Mouse (Mus musculus) liver, adult (tissue): ENCODE results near the gene Vps52.

Experiments
- GATA4 ChIP-seq: IDR thresholded peaks from 2 replicates; pipeline ENCODE4 v1.6.1; 2014; ENCODE audit warnings: mild to moderate bottlenecking, low read length; ENCODE audit not compliant: insufficient replicate concordance

Vps52 gene

DNA sequence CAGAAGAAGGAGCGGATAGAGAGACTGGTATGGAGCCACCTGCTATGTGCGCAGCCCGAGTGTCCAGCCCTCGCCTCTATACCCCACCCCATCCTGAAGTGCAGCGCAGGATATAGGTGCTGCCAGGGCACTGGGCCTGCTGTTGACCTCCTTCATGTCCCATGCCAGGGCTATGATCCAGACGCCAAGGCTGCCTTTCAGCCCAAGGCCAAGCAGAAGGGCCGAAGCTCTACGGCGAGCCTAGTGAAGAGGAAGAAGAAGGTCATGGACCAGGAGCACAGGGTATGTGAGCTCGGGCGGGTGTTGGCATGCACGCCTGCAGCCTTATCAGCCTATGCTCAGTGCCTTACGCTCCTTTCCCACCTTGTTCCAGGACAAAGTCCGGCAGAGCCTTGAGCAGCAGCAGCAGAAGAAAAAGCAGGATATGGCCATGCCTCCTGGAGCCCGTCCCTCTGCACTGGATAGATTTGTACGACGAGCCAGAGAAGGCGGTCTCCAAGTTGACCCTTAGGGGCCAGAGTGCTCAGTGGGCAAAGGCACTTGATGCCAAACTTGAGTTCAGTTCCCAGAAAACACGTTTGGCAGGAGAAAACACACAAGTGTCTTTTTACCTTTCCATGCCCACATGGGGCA, 6.6 kb upstream of the Vps52 start:
- TF ChIP-seq GATA4, result no peak

DNA sequence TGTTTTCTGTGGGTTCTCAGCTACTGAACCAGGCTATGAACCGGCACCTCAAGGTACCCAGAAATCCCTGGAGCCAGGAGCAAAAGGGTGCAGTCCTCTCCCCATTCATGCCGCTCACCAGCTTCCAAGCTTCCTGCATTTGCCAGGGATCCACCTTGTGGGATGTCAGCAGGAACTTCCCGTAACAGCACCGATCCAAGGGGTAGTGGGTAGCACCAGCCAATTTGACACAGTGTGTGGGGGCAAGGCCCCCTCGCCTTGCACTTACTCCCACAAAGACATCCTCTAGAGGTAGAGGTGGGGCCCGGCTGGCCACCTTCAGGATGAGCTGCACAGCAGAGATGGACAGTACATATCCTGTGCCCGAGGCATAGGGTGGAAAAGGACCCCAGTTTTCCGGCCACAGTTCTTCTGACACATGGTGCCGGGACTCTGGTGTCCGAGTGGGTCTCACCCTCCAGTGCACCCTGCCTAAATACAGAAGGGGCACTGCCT, 5.4 kb upstream of the Vps52 start:
- TF ChIP-seq GATA4, result no peak

DNA sequence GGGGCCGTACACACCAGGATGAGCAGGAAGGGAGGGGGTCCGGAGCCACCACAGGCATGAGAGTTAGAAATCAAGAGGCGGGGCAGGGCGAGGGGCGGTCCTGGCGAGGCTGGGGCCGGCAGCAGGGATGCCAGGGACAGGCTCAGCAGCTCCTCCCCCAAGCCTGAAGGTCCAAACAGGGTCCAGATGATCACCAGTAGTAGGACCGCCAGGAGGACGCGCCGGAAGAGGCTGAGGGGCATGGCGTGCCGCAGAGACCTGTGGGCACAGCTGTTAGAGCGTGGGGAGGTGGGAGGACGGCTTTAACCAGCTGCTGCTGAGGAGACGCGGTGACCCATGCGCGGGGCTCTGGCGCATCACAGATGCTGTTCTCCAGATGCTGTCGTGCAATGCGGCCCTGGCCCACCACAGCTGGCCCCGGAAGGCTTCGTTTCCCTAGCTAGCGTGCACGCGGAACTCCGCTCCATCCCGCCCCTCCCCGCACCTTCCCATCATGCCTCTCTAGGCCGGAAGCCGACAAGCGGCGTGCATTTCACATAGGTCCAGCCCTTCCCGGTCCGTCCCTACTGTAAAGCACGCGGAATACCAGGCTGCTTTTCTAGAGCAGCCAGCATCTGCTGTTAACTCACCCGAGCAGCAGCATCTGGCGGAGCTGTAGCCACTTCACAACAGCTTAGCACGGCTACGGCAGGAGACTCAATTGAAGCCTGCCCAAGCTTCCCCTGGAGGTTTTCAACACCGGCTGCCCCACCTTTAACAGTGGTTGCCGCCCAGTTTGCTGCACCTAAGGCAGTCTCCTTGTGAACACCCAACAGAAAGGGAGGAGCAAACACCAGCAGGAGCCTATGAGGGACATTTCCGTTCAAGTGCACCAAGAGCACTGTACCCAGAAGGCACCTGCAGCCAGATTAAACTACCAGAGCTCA, 4.3 kb upstream of the Vps52 start, which contains the start of gene B3galt4:
TSS of gene B3galt4 (minus strand) at position 468 of the 926 bp plus-strand sequence.
- TF ChIP-seq GATA4, result no peak

DNA sequence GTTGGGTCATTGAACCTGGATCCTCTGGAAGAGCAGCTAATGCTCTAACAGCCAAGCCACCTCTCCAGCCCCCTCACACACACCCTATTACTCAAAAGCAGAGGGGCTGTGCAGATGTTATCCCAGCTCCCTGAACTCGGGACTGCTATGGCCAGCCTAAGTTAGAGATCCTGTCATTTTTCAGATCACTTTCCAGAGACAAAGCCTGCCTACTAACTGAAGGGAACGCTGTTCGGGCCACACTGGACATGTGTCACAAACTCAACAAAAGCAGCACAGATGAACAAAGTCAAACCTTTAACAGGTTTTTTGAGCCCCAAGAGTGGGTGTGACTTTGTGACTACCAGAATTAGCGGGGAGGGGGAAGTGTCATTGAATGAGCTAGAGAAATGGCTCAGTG, 2.7 kb upstream of the Vps52 start:
- no peak for TF ChIP-seq GATA4

DNA sequence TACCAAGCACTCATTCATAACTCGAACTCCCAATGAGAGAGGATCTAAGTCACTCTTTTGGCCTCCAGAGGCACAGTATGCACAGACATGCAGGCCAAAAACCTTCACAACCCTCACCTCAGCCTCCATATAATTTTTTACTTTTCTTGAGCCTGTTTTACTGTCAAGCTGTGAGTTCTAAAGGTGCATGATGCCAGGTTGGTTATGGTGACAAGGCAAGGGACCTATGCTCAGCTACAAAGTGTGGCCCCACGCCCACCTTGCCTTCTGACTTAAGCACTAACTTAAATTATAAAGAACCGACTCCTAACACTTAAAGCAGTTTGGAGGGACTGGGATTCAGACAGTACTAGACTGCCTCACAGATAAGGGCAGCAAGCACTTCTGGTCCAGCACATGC, 2.3 kb upstream of the Vps52 start:
- no peak for TF ChIP-seq GATA4

DNA sequence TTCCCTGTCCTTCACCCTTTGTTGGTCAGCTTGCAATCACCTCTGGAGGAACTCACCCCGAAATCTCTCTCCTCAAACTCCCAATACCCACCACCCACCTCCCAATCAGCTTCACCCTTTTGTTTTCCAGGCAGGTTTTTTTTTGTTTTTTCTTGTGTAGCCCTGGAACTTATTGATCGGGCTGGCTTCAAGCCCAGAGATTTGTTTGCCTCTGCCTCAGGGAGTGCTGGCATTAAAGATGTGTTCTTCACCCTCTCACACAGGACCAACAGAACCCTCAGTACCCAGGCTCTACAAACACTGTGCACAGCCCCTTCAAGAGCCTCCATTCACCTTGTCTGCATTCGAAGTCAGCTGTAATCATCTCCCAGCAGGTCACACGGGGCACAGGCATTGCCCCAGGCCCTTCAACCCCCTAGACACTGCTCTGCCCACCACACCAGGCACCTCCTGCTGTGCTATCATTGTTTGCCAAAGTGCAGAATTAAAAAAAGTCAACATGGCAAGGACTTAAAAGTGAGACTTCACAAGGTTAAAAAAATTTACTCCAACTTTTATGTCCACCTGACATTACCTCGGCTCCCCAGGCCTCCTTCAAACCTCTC, 1.5 kb upstream of the Vps52 start:
- TF ChIP-seq GATA4, result no peak

DNA sequence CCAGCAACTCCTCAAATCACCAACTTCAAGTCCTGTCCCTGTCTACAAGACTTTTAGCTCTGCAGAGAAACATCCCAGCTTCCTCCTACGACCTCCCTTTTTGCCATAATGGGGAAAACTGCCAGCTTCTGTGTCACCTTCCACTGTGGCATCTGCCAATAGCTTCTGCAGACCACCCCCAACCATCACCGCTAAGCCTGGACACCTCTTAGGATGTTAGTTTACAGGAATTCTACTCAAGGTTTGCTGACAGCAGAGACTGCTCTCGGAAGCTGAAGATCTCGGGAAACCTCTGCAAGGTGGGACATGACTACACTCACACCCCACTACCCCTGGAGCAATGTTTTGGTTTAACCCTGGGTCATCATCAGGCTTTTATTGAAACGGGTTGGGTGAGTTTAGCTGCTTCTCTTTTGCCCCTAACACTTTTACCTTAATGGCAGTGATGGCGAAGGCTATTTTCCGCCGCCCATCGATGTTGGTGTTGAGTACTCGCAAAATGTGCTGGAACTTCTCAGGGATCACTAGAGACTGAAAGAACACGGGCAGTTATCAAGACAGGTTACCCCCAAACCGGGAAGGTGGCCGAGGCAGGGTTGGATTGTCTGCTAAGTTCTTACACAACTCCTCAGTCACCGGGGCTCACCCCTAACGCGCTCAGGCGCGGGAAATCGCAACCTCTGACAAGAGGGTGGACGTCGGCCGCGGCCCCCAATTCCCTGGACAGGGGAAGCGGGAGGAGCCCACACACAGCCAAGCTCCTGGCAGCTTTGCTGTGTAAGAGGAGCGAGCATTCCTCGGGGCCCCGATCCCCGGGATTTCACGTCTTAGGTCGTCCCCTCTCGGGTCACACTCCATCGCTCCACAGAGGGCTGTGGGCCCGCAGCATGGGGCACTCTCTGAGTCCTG, 712 bp upstream of the Vps52 start:
- TF ChIP-seq GATA4, result no peak

DNA sequence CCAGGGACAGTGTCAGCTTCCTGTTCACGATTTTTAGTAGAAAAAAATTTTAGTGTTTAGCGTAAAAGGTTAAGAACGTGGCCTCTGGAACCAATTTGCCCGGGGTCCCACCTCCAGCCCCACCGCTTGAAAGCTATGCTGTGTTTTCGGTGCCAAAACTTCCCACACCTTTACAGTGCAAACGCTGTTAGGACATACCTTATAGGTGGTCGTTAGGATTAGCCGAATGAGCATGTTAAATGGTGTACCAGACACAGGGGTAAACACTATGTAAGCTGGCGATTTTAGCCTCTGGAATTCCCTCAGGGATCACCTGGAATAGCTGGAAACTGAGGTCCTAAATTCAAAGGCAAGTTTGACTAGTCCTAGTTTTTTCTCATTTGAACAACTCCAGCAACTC, 724 bp downstream of the Vps52 start:
- no peak for TF ChIP-seq GATA4

DNA sequence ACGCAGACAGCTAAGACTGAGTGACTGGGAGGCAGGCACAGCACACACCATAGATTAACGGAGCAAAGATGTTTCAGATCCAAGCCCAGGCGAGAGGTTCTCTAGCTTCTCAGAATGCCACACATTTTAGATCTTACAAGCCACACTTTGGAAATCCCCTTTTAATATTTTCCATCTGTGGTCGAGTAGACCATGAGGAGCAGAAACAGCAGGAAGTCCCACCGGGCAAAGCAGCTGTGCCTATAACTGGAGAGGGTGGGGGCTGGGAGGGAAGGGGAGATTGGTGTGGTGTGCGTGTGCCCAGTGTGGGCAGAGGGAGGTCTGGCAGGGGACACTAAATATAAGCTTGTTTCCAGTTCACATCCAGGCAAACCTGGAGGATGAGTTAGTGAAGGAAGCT, 1.9 kb downstream of the Vps52 start:
- no peak for TF ChIP-seq GATA4

DNA sequence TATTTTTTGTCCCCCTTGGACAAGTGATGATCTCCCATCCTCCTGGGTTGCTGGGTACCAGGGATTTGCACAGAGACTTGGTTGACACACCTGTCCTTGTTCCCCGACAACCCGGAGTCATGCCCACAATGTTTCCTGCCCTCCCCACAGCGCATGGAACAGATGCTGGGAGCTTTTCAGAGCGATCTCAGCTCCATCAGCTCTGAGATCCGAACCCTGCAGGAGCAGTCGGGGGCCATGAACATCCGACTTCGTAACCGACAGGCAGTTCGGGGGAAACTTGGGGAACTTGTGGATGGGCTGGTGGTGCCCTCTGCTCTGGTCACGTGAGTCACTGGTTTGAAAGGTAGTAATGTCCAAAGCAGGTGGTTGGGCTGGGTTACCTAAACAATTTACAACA, 2.8 kb downstream of the Vps52 start:
- no peak for TF ChIP-seq GATA4

DNA sequence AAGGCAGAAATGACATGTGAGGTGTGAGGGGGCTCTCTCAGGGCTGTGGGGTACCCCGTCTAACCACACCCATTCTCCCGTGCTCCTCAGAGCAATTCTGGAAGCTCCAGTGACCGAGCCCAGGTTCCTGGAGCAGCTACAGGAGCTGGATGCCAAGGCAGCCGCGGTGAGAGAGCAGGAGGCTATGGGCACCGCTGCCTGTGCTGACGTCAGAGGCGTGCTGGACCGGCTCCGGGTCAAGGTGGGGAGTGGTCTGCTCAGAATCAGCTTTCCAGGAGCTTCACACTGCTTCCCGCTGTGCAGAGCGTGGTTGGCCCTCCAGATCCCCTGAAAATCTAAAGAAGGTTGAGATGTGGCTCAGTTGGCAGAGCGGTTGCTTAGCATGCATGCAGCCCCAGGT, 3.5 kb downstream of the Vps52 start:
- TF ChIP-seq GATA4, result no peak

DNA sequence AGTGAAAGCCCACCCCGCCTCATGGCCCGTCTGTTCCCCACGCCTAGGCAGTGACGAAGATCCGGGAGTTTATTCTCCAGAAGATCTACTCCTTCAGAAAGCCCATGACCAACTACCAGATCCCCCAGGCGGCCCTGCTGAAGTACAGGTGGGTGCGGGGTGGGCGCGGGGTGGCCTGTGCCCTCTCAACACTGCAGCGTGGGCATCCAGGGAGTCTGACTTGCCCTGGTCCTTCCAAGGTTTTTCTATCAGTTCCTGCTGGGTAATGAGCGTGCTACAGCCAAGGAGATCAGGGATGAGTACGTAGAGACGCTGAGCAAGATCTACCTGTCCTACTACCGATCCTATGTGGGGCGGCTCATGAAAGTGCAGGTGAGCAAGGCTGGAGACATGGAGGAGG, 4.3 kb downstream of the Vps52 start:
- TF ChIP-seq GATA4, result no peak

DNA sequence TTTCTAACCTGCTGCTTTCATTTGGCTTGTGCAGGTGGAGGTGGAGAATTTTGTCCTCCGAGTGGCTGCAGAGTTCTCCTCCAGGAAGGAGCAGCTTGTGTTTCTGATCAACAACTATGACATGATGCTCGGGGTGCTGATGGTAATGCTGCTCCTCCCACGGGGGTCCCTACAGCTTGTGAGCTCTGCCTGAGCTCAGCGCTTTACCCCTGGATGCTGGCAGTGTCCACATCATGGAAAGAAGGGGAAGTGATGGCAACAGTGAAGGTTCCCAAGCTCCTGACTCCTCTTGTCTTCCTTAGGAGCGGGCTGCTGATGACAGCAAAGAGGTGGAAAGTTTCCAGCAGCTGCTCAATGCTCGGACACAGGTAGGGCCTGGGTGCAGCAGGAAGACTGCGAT, 7.3 kb downstream of the Vps52 start:
- no peak for TF ChIP-seq GATA4

DNA sequence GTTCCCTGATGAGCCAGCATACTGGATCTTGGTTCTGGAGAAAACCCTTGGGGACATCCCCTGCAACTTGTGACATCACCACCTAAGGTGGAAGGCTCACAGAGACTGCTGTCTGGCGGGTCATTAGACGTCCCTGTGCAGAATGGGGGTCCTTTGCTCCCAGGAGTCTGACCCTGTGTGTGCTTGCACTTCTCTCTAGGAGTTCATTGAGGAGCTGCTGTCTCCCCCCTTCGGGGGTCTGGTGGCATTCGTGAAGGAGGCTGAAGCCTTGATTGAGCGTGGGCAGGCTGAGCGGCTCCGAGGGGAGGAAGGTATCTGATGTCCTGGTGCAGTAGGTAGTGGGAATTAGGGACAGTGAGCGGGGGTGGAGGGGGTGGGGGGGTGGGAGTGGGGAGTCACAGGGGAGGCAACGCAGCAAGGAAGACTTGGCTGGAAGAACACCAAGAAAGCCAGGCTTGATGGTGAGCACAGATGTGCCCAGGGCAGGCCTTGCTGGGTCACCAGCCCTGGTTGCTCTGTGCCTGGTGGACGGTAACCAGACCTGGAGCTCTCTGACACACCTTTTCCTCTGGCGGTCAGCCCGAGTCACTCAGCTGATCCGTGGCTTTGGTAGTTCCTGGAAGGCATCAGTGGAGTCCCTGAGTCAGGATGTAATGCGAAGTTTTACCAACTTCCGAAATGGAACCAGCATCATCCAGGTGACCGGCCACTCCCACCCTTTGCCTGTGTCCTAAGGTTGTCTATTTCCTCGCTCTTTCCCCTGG, 9.7 kb downstream of the Vps52 start:
- no peak for TF ChIP-seq GATA4
